Mouse (Mus musculus): ENCODE measurements around the gene Dlgap1. TPM values are rescaled to one million over a fixed set of nuclear protein-coding genes. Genes with fewer than 3 reads are reported as not detected.

Gene Dlgap1
- total RNA-seq, 2 experiments from 2014 or later: 539 to 547 TPM

GRCm38 (mm10) chr17:70248250-70248649, 279.4 kb downstream of the Dlgap1 start:
- no peak for DNase-seq (ENCODE audit: low spot score in 2 of 2)
- TF ChIP-seq CTCF (conservative IDR thresholded peaks at IDR 0.05): no peak
- Histone ChIP-seq H3K4me3 (no peak overlapping the region), H3K27ac (no peak overlapping the region)

DNA sequence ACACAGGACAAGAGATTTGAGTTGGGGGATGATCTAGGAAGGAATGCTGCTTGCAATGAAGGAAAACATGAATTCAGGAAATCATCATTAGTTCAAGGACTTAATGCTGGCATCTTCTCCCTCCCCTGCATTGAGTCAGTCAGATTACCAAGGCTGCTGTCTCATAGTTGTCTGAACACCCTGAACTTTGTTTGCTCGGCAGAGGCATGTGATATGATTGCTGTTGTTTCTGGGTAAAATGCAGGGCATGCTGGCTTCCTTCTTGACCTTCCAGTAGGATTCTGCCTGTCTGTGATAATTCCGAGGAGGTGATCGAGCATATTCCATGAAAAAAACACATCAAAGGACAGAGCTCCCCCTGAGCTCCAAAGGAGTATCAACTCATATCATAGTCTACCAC, 283.6 kb downstream of the Dlgap1 start:
- Histone ChIP-seq H3K27ac (no peak overlapping the region), H3K4me3 (no peak overlapping the region)
- TF ChIP-seq CTCF (conservative IDR thresholded peaks at IDR 0.05): peak; percentile 20; the same call in 1 of the 2 replicates
- DNase-seq (ENCODE audit: low spot score in 2 of 2): no peak

DNA sequence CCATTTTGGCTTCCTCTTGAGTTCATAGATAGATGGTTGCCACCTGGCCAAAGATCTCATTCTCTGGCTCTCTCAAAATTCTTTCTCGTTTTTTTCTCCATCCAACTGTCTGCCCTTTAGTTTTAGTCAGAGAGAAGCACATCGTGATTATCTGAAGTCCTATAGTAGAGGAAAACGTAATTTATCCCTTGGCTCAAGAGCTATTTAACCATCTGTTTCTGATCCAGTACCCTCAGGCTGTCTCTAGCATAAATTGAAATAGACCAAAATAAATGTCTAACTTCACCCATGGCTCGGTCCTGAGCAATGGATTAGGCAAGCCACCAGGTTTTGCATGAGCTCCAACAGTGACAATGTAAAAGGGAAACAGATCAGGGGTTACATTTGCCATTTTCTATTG, 287.5 kb downstream of the Dlgap1 start:
- no peak overlapping the region for H3K27ac ChIP-seq
- no peak for TF ChIP-seq CTCF (conservative IDR thresholded peaks at IDR 0.05)
- no peak overlapping the region for H3K4me3 ChIP-seq
- no peak for DNase-seq (ENCODE audit: low spot score in 2 of 2)

- no peak for TF ChIP-seq CTCF (conservative IDR thresholded peaks at IDR 0.05)
- no peak for DNase-seq (ENCODE audit: low spot score in 2 of 2)
- Histone ChIP-seq H3K4me3 (no peak overlapping the region), H3K27ac (no peak overlapping the region)
These were observed 294.3 kb downstream of the Dlgap1 start for GRCm38 (mm10) chr17:70263156-70263555.

DNA sequence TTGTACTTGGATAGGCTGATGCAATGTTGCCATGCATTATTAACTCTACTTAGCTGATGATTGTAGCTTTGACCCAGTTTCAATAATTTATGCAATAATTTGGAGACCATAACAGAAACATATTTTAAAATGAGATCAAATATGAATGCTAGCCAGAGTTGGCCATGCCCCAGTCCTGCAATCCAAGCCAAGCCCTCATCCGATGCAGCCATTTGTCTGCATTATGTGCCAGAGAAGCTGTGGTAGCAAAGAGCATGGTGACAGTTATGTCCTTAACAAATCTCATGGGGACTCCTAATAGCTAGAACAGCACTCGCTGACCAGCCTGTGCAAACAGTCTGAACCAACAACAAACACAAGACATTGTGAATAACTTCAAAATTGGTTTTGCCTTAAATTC, 303.3 kb downstream of the Dlgap1 start:
- Histone ChIP-seq H3K27ac (no peak overlapping the region), H3K4me3 (no peak overlapping the region)
- DNase-seq (ENCODE audit: low spot score in 2 of 2): no peak
- no peak for TF ChIP-seq CTCF (conservative IDR thresholded peaks at IDR 0.05)

DNA sequence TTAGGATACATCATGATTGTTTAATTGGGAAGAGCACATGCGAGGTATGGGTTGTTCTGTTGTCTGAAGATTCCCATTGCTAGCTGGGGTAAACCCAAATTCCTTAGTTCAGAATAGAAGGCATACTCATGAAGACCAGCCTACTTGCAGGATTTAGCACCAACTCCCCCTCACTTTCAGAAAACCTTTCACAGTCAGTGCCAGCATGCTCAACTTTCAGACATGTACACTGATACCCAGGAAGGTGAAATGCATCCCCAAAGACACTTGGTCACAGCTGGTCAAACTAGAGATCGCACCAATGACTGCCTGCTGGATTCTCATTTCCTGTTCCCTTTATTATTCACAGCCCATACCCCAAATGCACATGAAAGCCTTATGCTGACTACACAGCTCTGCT, 318.8 kb downstream of the Dlgap1 start:
- H3K27ac ChIP-seq: no peak overlapping the region
- no peak for DNase-seq (ENCODE audit: low spot score in 2 of 2)
- no peak for TF ChIP-seq CTCF (conservative IDR thresholded peaks at IDR 0.05)
- H3K4me3 ChIP-seq: no peak overlapping the region

DNA sequence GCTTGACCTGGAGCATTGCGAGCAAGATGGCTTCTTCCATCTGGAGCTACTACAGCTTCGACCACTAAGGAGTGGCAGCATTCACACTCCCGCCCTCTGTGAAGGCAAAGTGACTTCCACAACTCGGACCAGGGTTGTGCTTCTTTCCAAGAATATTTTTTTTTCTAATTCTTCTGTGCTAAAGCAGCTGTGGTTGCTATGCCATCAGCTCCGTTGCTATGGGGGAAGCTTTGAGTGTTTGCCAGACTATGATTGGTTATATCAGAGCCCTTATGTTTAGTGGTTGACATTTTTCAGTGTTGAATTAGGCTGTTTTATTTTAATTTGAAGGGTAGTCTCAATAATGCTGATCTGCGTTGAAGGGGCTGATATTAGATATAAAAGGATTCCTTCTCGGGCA, 325.2 kb downstream of the Dlgap1 start:
- no peak for TF ChIP-seq CTCF (conservative IDR thresholded peaks at IDR 0.05)
- peak; percentile 72 to 86 for DNase-seq (ENCODE audit: low spot score in 2 of 2)
- Histone ChIP-seq H3K4me3 (no peak overlapping the region), H3K27ac (peak overlapping the region; percentile 88)

DNA sequence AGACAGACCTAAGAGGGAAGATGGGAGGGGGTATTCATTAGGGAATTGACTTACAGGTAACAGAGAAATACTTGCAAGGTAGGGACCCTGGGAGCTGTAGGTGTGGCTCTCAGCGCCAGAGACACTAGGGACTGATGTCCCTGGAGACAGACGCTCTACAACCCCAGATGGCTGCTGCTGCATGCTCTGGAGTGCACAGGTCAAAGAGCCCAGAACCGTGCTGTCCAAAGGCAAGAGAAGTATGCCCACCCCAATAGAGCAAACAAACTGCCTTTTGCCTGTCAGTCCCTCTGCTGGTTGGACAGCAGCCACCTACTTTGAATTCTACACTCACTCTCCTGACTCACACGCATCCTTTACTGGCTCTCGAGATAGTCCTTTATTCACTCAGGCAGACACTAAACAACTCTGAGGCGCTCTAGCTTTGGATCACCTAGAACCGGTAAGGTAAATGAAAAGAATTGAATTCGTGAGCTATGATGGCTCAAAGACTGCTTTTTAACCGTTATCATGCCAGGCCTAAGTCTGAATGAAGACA, 333.1 kb downstream of the Dlgap1 start:
- TF ChIP-seq CTCF (conservative IDR thresholded peaks at IDR 0.05): peak; percentile 38; the same call in 1 of the 2 replicates
- Histone ChIP-seq H3K27ac (peak overlapping the region; percentile 58), H3K4me3 (no peak overlapping the region)
- DNase-seq (ENCODE audit: low spot score in 2 of 2): no peak

- no peak for DNase-seq (ENCODE audit: low spot score in 2 of 2)
- no peak for TF ChIP-seq CTCF (conservative IDR thresholded peaks at IDR 0.05)
- peak overlapping the region; percentile 76 for H3K27ac ChIP-seq
- no peak overlapping the region for H3K4me3 ChIP-seq
These were observed 333.8 kb downstream of the Dlgap1 start for GRCm38 (mm10) chr17:70302656-70303055.

DNA sequence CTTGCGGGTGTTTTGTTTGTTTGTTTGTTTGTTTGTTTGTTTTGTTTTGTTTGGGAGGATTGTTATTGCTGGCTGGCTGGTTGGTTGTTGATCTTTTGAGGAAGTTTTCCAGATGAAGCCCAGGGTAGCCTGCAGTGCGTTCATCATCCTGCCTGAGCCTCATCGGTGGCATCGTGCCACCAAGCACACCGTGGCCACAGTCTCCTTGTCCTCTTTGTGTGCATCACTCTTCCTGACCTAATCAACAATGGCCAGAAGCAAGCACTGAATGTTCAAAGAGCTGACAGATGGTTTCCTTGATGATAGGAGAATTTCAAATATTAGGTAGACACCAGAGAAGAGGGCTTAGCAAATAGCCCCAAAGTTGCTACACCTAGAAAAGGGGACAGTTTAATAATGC, 336.1 kb downstream of the Dlgap1 start:
- no peak overlapping the region for H3K4me3 ChIP-seq
- no peak for DNase-seq (ENCODE audit: low spot score in 2 of 2)
- TF ChIP-seq CTCF (conservative IDR thresholded peaks at IDR 0.05): no peak
- no peak overlapping the region for H3K27ac ChIP-seq

DNA sequence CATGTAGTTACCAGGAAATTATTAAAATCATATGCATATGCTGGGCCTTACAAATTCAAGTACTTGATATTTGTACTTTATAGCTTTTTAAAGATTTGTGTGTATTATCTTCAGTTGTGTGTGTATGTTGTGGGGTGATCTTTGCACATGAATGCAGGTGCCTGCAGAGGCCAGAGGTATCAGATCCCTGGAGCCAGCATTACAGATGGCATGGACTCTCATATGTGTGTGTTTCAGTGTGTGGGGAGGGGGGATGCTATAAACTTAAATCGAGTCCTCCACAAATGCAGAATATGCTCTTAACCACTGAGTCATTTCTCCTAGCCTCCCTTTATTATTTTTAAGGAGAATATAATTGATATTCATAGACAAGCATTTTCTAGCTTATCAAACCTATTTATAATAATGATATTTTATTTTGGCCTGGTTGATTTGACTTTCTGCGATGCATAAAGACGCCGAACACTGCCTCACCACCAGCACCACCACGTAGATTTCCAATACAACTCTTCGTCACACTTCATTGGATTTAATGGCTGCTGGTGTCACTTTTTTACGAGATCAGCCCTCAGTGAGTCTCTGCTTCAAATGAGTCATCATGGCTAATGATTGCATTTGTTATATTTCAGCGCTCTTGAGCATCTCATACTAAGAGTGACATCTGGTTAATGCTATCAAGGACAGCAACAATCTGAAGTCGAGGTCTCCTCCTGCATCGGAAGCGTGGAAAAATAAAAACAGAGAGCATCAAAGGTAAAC, 338.7 kb downstream of the Dlgap1 start:
- Histone ChIP-seq H3K27ac (peak overlapping the region; percentile 72), H3K4me3 (no peak overlapping the region)
- no peak for TF ChIP-seq CTCF (conservative IDR thresholded peaks at IDR 0.05)
- DNase-seq (ENCODE audit: low spot score in 2 of 2): no peak

DNA sequence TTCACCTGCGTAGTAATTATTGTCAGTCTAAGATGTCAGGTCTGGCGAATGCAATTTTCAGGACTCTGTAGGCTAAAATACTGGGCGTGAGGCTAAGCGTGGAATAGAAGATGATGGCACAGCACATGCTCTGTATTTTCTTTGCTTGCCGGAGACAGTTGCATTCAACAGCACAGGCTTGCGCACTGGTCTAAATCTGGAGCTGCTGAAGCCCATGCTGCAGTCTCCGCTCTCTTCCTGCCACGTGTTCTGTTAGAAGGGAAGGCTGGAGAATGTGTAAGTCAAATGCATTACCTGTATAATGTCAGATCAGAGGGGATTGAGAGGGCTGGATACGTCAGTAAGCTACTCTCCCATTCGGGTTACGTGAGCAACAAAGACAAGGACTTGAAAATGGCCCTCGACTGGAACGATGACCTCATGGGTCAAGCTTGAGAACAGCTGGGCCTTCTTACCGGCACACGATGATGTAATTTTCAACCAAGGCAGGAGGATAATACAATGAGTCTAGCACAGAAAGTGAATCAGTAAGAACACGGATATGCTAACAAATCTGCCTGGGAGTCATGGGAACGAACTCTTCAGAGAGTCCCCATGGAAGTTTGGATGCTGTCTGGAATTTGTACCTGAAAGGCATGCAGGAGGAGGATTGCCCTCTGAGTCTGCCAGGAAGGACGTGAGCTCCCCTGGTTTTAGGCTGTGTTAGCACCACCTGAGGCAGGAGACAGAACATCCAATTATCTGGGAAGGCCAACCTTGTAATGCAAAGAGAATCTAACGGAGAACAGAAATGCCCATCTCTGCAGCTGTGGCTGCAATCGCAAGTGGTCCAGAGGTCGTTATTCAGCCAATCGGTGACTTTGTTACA, 339.7 kb downstream of the Dlgap1 start:
- Histone ChIP-seq H3K27ac (peak overlapping the region; percentile 72), H3K4me3 (no peak overlapping the region)
- no peak for TF ChIP-seq CTCF (conservative IDR thresholded peaks at IDR 0.05)
- no peak for DNase-seq (ENCODE audit: low spot score in 2 of 2)

DNA sequence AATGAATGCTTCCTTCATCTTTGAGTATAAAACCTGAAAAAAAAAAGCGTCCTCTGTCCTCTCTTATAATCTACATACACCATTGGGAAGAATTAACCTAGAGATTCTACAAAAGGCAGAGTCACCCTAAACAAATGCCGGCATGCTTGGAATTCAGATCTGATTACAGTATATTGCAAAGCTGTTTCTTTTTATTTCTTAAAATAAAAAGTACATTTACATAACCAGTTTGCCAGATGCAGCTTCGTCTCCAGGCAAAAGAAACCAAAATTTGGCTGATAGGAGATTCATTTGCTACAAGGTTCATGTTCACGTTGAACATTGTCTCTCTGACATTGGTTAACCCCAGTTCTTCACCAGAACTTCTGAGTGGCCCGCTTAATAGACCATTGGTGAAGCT, 347.5 kb downstream of the Dlgap1 start:
- Histone ChIP-seq H3K27ac (peak overlapping the region; percentile 74), H3K4me3 (no peak overlapping the region)
- peak in 1 of 2 experiments; percentile 8 for DNase-seq (ENCODE audit: low spot score in 2 of 2)
- TF ChIP-seq CTCF (conservative IDR thresholded peaks at IDR 0.05): no peak
